Mouse (Mus musculus) left cerebral cortex, postnatal 14 days (tissue): ENCODE results near the gene Rnft1. TPM values are rescaled to one million over a fixed set of nuclear protein-coding genes. Genes with fewer than 3 reads are reported as not detected.
"Not testable (repeated sequence)": the region's sequence is repeated elsewhere in the genome, so short reads cannot be mapped to it uniquely, and the experiment has no call there.

ENCODE experiments used
- DNase-seq, 2 experiments: peaks; one replicate each; pipeline ENCODE4 v3.0.0; 2021 to 2022; ENCODE audit warnings: low spot score in 2 of 2, mixed read lengths in 1 of 2
- intact Hi-C: fragments of 180-260 bp; cut with DNase I; formaldehyde crosslinking; loops from one replicate; pipeline ENCODE4 v1.15.1; 2025
- total RNA-seq, 2 experiments: library from RNA; stranded (reverse); gene quantifications; 2 replicates each; pipeline ENCODE4 v1.2.3; 2021

The Rnft1 gene
- total RNA-seq, 2 experiments from 2014 or later: 24.4 to 25.3 TPM

GRCm38 (mm10) chr11:86507334-86507733 is 22.9 kb downstream of the Rnft1 start:
- intact Hi-C loops: no loop called here
- DNase-seq: no peak

DNA sequence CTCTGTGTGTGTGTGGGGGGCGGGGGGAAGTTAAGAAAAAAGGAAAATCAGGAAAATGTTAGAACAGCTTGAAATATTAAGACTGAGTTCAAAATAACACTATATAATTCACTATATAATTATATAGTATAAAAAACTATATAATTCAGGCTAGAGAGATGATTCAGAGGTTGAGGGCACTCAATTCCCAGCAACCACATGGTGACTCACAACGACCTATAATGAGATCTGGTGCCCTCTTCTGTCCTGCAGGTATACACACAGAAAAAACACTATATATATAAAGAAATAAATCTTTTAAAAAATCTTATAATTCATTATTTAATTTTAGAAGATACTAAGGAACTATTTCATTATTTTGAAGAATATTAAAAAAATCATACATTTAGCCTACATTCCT is 23.5 kb downstream of the Rnft1 start:
- intact Hi-C loops: no loop called here
- DNase-seq: no peak

DNA sequence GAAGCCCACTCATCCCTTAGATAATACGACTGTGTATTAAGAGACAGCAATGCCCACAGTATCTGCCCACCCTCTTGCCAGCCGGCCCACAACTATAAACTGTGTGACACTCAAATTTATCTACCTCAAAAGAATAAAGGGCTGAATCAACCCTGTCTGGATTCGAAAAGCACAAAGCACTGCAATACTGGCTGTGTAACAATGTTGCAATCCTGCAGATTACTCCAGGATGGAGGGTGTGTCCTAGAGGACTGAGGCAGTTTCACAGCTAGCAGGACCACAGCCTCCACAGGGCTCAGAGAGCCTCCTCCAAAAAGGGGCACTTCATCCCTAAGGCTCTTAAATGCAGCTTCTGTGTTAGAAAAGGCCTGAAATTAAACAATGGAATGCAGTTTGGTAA is 32.2 kb downstream of the Rnft1 start:
- intact Hi-C loops: no loop called here
- DNase-seq: no peak

DNA sequence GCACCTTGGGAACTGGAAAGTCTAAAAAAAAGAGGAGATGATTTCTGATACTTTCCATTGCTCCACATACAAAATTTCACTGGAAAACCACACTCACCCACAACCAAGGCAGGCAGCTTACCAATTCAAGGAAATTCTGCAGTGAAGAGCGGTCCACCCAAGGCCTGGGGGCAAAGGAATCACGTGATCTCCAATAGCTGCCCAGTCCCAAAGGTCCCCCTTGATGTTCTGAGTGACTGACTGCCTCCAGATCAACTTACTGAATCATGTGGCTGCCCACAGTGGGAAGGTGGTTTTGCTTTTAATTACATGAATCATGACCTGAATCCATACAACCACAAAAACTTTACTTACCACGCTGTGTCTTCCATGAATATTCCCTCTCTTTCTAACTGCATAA is 32.8 kb downstream of the Rnft1 start:
- intact Hi-C loops: no loop called here
- no peak for DNase-seq

DNA sequence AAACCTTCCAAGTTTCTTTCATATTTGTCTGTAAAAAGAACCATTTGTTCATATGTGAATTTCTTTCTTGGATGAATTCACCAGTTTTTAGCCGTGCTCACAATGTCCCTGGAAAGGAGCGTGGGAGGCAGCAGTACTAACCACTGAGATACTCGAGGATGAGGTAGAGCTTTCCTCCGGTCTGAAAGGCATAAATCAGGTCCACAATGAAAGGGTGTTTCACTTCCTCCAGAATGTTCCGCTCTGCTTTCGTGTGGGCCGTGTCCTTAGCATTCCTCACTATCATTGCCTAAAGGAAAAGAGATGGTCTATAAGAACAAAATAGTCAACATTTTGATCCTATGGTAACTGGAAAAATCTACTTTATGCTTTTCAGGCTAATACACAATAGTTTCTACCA is 35.3 kb downstream of the Rnft1 start:
- intact Hi-C loops: no loop called here
- no peak for DNase-seq

DNA sequence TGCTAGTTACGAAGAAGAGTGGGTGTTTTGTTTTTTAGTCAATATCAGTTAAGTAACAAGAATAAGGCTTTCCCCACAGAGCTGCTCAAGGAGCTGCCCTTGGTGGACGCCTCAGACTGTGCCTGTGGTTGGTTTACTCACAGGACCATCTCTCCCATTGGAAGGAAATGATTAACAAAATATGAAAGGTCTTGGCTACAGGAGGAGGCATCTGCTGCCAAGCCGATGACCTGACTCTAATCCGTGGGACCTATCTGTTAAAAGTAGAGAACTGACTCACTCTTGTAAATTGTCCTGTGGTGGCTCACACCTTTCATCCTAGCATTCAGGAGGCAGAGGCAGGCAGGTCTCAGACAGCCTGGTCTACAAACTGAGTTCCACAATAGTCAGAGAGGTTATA is 43.1 kb downstream of the Rnft1 start:
- intact Hi-C loops: no loop called here
- no peak for DNase-seq

- DNase-seq: no peak
- intact Hi-C loops: no loop called here
Observed at GRCm38 (mm10) chr11:86532834-86533233, 48.4 kb downstream of the Rnft1 start.

DNA sequence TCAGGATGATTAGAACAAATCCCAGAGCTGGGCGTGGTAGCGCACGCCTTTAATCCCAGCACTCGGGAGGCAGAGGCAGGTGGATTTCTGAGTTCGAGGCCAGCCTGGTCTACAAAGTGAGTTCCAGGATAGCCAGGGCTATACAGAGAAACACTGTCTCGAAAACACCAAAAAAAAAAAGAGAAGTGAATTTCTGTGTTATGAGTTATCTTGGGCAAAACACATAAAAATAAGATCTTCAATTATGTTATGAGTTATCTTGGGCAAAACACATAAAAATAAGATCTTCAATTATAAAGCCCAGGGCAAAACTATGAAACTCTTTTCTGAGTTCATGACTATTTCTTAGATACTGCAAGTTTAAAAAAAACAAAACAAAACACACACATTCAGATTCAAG is 48.8 kb downstream of the Rnft1 start:
- DNase-seq, intact Hi-C loops: not testable (repeated sequence)

DNA sequence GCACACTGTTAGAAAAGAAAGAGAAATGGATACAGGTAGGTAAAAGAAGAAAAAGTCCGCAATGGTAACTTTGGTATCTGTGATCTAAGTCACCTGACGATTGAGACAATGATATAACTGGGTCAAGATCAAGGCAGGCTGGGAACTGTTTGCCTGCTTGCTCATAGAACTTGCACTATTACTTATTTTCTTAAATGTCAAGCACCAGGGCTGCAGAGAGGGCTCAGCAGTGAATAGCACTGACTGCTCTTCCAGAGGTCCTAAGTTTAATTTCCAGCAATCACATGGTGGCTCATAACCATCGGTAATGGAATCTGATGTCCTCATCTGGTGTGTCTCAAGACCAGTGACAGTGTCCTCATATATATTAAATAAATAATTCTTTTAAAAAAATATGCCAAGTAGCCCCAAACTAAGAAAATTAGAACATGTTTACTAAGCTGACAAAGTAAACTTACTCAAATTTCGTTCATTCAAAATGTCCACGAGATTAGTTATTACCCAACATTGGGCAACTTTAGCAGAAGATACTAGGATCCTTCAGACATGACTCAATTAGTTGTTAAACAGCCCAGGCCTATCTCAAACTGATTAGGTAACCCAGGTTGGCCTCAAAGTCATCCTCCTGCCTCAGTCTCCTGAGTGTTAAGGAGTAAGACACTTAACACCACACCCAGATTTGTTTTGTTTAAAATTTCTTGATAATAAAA is 49.9 kb downstream of the Rnft1 start:
- DNase-seq: no peak
- intact Hi-C loops: no loop called here

GRCm38 (mm10) chr11:86538786-86539185 is 54.3 kb downstream of the Rnft1 start:
- DNase-seq: no peak
- intact Hi-C loops: no loop called here

DNA sequence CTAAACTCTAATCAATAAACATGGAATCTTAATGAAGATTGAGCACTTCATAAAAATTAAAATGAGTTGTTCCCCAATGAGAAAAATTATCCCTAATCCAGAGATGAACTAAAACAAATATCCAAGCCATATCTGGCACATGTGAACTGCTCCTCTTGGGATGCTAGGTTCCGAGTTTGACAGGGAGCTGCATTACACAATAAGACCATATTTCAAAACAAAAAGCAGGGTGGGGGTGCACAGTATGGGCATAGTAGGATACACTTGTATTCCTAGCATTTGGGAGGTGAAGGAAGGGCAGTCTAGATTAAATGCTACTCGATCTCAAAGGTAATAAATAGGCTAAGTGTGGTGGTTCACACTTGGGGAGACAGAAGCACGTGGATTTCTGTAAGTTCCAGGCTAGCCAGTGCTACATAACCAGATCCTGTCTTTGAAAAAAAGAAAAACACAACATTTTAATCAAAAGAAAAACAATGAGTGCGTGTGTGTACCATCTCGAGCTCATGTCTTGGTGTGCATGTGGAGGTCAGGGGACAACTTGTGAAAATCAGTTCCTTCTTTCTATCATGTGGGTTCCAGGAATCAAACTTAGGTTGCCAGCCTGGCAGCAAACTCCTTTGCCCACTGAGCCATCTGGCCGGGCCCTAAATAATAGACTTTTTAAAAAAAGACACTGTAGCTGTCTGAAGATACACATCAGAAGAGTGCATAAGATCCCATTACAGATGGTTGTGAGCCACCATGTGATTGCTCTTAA is 55.4 kb downstream of the Rnft1 start:
- intact Hi-C loops: no loop called here
- no peak for DNase-seq

GRCm38 (mm10) chr11:86540476-86540845 is 56.0 kb downstream of the Rnft1 start:
- DNase-seq: no peak

GRCm38 (mm10) chr11:86542851-86543250 is 58.4 kb downstream of the Rnft1 start:
- intact Hi-C loops: no loop called here
- no peak for DNase-seq

More at GRCm38 (mm10) chr11:86540476-86540845, 56.0 kb downstream of the Rnft1 start:
- intact Hi-C loops: no loop called here

DNA sequence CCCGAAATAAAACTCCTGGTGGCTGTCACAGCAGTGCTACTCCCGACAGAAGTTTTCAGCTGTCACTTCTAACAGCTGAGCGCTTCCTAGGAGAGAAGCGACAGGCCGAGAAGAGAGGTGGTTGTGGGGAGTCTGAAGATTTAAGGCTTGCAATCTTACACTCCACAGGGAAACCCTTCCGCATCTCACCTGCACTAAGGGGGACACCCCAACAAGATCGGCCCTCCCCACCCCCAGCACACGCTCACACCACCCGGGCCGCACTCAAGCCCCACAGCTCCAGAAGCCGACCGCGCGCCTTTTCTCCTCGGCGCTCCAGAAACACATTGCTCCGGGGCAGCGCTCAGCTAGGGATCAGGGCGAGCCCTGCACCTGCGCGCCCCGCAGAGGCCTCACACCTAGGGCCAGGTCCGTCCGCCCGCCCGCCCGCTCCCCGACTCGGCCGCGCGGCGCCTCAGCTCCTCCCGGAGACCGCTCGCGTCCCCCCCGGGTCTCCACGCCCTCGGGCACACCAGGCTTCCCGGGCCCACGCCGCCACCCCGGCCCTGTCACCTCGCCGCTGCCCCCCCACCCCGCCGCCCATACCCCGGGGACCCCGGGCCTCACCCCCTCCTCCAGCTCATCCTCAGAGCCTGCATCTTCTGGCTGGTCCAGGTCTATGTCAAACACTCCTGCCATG is 59.6 kb downstream of the Rnft1 start:
- intact Hi-C loops: no loop called here
- peak in 1 of 2 experiments; percentile 6 for DNase-seq

GRCm38 (mm10) chr11:86544639-86545299 is 60.3 kb downstream of the Rnft1 start, which contains the start of the genes Rps6kb1 and Tubd1:
Gene Rps6kb1 (minus strand): TSS chr11:86544805.
Gene Tubd1 (plus strand): TSS chr11:86544991.
- intact Hi-C loops: no loop called here
- peak; percentile 99 to 100 for DNase-seq

- DNase-seq: no peak
- intact Hi-C loops: no loop called here
Observed at GRCm38 (mm10) chr11:86545556-86545955, 61.1 kb downstream of the Rnft1 start.

GRCm38 (mm10) chr11:86547412-86547811 is 63.0 kb downstream of the Rnft1 start:
- intact Hi-C loops: no loop called here
- no peak for DNase-seq
